Mouse (Mus musculus) neural tube, embryonic 14.5 days (tissue): ENCODE data around the gene Wipf2. TPM values are rescaled to one million over a fixed set of nuclear protein-coding genes. Genes with fewer than 3 reads are reported as not detected.
"Not testable (repeated sequence)": the region's sequence is repeated elsewhere in the genome, so short reads cannot be mapped to it uniquely, and the experiment has no call there.

Source experiments
- ATAC-seq: fragments of 200-750 bp; cut with Nextera tagmentation; 2 replicates; pipeline ENCODE4 v1.8.0; 2017; ENCODE audit warnings: low read depth, mild to moderate bottlenecking, moderate TSS enrichment, moderate library complexity
- H3K27ac ChIP-seq: fragments of 300-500 bp; sonication (generic); 2 replicates; pipeline ENCODE4 v1.5.1; 2014; ENCODE audit warnings: low read depth, mild to moderate bottlenecking, control low read depth, low read length, moderate library complexity, mixed read lengths
- H3K27me3 ChIP-seq: fragments of 300-500 bp; sonication (generic); 2 replicates; pipeline ENCODE4 v1.6.1; 2014; ENCODE audit warnings: low read length; ENCODE audit not compliant: control insufficient read depth, insufficient read depth
- H3K36me3 ChIP-seq: fragments of 300-500 bp; sonication (generic); 2 replicates; pipeline ENCODE4 v1.6.1; 2014; ENCODE audit warnings: low read length, mixed read lengths; ENCODE audit not compliant: control insufficient read depth, insufficient read depth
- H3K4me1 ChIP-seq: fragments of 300-500 bp; sonication (generic); 2 replicates; pipeline ENCODE4 v1.6.1; 2014; ENCODE audit warnings: low read length; ENCODE audit not compliant: control insufficient read depth, insufficient read depth
- H3K4me2 ChIP-seq: fragments of 300-500 bp; sonication (generic); 2 replicates; pipeline ENCODE4 v1.6.1; 2014; ENCODE audit warnings: mild to moderate bottlenecking, low read depth, low read length, control low read depth
- H3K4me3 ChIP-seq: fragments of 300-500 bp; sonication (generic); 2 replicates; pipeline ENCODE4 v1.5.1; 2014; ENCODE audit warnings: low read depth, low read length, control low read depth, mixed read lengths
- H3K9ac ChIP-seq: fragments of 300-500 bp; sonication (generic); replicated peaks from 2 replicates; pipeline ENCODE4 v1.6.1; 2014; ENCODE audit warnings: low read depth, mild to moderate bottlenecking, control low read depth, low read length, mixed read lengths
- H3K9me3 ChIP-seq: fragments of 300-500 bp; sonication (generic); 2 replicates; pipeline ENCODE4 v1.6.1; 2016; ENCODE audit warnings: low read length; ENCODE audit not compliant: control insufficient read depth
- WGBS: fragments of 180-500 bp; shearing (Covaris S2); extraction: QIAGEN DNeasy Blood & Tissue Kit; methylation state at CpG from one replicate; pipeline ENCODE4 v1.1.7; 2014; 5-methylcytosine and 5-hydroxymethylcytosine counted together
- polyA plus RNA-seq: library from polyadenylated mRNA; unstranded; fragments of >200 nt; fragmentation: Nextera tagmentation; extraction: Ambion mirVana; gene quantifications from 2 replicates; pipeline ENCODE4 v1.2.1, GENCODE M21; 2014

The Wipf2 gene
- polyA plus RNA-seq, 1 experiment from 2014 or later: 5.2 TPM

GRCm38 (mm10) chr11:98911498-98911897 is 48.1 kb downstream of the Wipf2 start:
- H3K9me3 ChIP-seq: no peaks in the 10 kb centered on the region
- WGBS: 88% methylated on average over 5 of the region's 5 CpGs
- ATAC-seq: no peak

GRCm38 (mm10) chr11:98914196-98914595 is 50.8 kb downstream of the Wipf2 start:
- Histone ChIP-seq H3K9ac (no peak overlapping the region), H3K9me3 (no peaks in the 10 kb centered on the region), H3K4me3 (no peak overlapping the region), H3K36me3 (no peaks in the 10 kb centered on the region), H3K27ac (no peak overlapping the region), H3K4me1 (0 out of 2 replicates have a peak, but pooled peaks cover 4% of the 10 kb centered on the region), H3K4me2 (no peak overlapping the region), H3K27me3 (no peaks in the 10 kb centered on the region)
- ATAC-seq: no peak
- WGBS: 81% methylated on average over 11 of the region's 11 CpGs

More at GRCm38 (mm10) chr11:98911498-98911897, 48.1 kb downstream of the Wipf2 start:
- Histone ChIP-seq H3K4me2 (no peak overlapping the region), H3K9ac (no peak overlapping the region), H3K4me3 (no peak overlapping the region), H3K36me3 (no peaks in the 10 kb centered on the region), H3K4me1 (peaks cover 8% of the 10 kb centered on the region), H3K27me3 (no peaks in the 10 kb centered on the region), H3K27ac (no peak overlapping the region)

- not testable (repeated sequence) for ATAC-seq, H3K36me3 ChIP-seq, H3K9ac ChIP-seq, H3K4me2 ChIP-seq, H3K9me3 ChIP-seq, H3K4me1 ChIP-seq, H3K27me3 ChIP-seq, H3K4me3 ChIP-seq, H3K27ac ChIP-seq
- 92% methylated on average over 3 of the region's 3 CpGs for WGBS
These were observed 52.9 kb downstream of the Wipf2 start for GRCm38 (mm10) chr11:98916376-98916775.

- Histone ChIP-seq H3K9me3 (no peaks in the 10 kb centered on the region), H3K27me3 (no peaks in the 10 kb centered on the region), H3K4me2 (no peak overlapping the region), H3K9ac (no peak overlapping the region), H3K27ac (no peak overlapping the region), H3K4me1 (peaks cover 5% of the 10 kb centered on the region), H3K4me3 (no peak overlapping the region), H3K36me3 (no peaks in the 10 kb centered on the region)
- ATAC-seq: no peak
- WGBS: 75% methylated on average over 13 of the region's 13 CpGs
These were observed 54.1 kb downstream of the Wipf2 start for GRCm38 (mm10) chr11:98917428-98918005.

GRCm38 (mm10) chr11:98918231-98918630 is 54.8 kb downstream of the Wipf2 start:
- ATAC-seq: no peak
- Histone ChIP-seq H3K4me1 (peaks cover 8% of the 10 kb centered on the region), H3K9me3 (no peaks in the 10 kb centered on the region), H3K27me3 (no peaks in the 10 kb centered on the region), H3K4me2 (no peak overlapping the region), H3K9ac (no peak overlapping the region), H3K4me3 (no peak overlapping the region), H3K27ac (no peak overlapping the region), H3K36me3 (no peaks in the 10 kb centered on the region)
- 79% methylated on average over 9 of the region's 9 CpGs for WGBS

- Histone ChIP-seq H3K27me3 (no peaks in the 10 kb centered on the region), H3K9me3 (no peaks in the 10 kb centered on the region), H3K9ac (no peak overlapping the region), H3K4me2 (no peak overlapping the region), H3K4me1 (peaks cover 11% of the 10 kb centered on the region), H3K27ac (no peak overlapping the region), H3K4me3 (no peak overlapping the region), H3K36me3 (no peaks in the 10 kb centered on the region)
- WGBS: 90% methylated on average over 11 of the region's 11 CpGs
- ATAC-seq: no peak
These were observed 55.6 kb downstream of the Wipf2 start for GRCm38 (mm10) chr11:98919009-98919408.

GRCm38 (mm10) chr11:98921813-98922212 is 58.4 kb downstream of the Wipf2 start:
- not testable (repeated sequence) for H3K4me3 ChIP-seq, H3K4me2 ChIP-seq, ATAC-seq, H3K9me3 ChIP-seq, H3K27ac ChIP-seq, H3K36me3 ChIP-seq, H3K9ac ChIP-seq, H3K27me3 ChIP-seq
- H3K4me1 ChIP-seq: peaks cover 27% of the 10 kb centered on the region
- 49% methylated on average over 15 of the region's 15 CpGs for WGBS

- ATAC-seq, H3K27me3 ChIP-seq, H3K36me3 ChIP-seq, H3K4me3 ChIP-seq, H3K27ac ChIP-seq, H3K4me2 ChIP-seq, H3K9ac ChIP-seq, H3K9me3 ChIP-seq: not testable (repeated sequence)
- H3K4me1 ChIP-seq: peaks cover 29% of the 10 kb centered on the region
- 53% methylated on average over 10 of the region's 10 CpGs for WGBS
These were observed 58.9 kb downstream of the Wipf2 start for GRCm38 (mm10) chr11:98922307-98922706.

- Histone ChIP-seq H3K4me1 (peaks cover 34% of the 10 kb centered on the region), H3K27ac (peak overlapping the region; percentile 18; the same call in 1 of the 2 replicates)
- 0 out of 2 replicates have a peak, but pooled peaks have one; percentile 39 for ATAC-seq
- not testable (repeated sequence) for H3K9me3 ChIP-seq, H3K9ac ChIP-seq, H3K27me3 ChIP-seq, H3K4me3 ChIP-seq, H3K36me3 ChIP-seq, H3K4me2 ChIP-seq
- 31% methylated on average over 16 of the region's 16 CpGs for WGBS
These were observed 59.6 kb downstream of the Wipf2 start for GRCm38 (mm10) chr11:98922851-98923711.
